Mouse (Mus musculus) yolk sac, embryonic 10.5 days (tissue): ENCODE measurements around the gene Tnfsf12.

ENCODE experiments used
- DNase-seq: peaks from one replicate; pipeline ENCODE4 v3.0.0-alpha.2; 2017; ENCODE audit warnings: low spot score

The Tnfsf12 gene

DNA sequence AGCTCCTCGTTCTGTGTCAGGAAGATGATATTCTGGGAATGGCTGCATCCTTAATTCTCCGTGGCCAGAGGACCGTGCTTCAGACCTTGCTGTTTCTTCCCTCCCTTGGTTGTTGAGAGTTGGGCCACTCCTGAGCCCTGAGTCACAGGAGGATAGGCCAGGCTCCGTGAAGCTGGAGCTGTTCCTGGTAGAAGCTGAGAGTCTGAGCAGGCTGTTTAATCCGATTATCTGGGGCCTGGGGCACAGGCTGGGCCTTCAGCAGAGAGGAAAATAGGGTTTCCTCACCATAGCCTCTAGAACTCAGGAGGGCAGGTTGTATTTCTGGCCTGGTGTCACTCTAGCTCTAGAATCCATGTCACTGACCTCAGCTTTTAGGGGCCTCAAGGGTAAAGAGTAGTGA lies 42.2 kb downstream of the Tnfsf12 start:
- no peak for DNase-seq

DNA sequence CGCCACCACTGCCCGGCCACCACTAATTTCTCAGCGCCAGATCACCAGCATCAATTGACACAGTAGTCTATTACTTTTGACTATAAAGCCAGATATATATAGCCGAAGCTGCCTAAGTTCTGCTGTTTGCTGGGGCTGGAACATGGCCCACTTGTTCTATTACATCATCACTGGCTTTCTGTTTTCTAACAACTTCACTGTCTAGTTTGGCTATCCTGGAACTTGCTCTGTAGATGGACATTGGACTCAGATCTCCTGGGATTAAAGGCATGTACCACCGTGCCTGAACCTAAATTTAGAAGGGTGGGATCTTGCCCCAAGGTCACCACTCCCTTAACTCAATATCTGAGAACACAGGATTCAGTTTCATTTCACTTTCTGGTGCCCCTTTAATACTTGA lies 49.8 kb downstream of the Tnfsf12 start:
- DNase-seq = no peak
